Mouse (Mus musculus) granulocyte monocyte progenitor cell, adult 5-6 weeks (primary cell): Measurements from ENCODE around the gene Cacna1f. TPM values are rescaled to one million over a fixed set of nuclear protein-coding genes. Genes with fewer than 3 reads are reported as not detected.

Source experiments
- ATAC-seq: replicated peaks from 2 replicates; pipeline ENCODE4 v1.8.0; 2016; ENCODE audit warnings: mild to moderate bottlenecking, moderate TSS enrichment, inconsistent platforms; ENCODE audit not compliant: poor library complexity, severe bottlenecking
- total RNA-seq, 2 experiments: library from RNA; stranded (forward) in 1 of 2; stranded (reverse) in 1 of 2; fragments of 200-712, 200-1000 nt in 1 of 2; fragments of >200 nt in 1 of 2; fragmentation: Nextera tagmentation in 1 of 2; gene quantifications; 2 replicates each; pipeline ENCODE4 v1.2.3; 2014 to 2017

The Cacna1f gene
- total RNA-seq, 2 experiments from 2014 or later: 0.46 TPM; not detected in 1

- no peak for ATAC-seq
Measured at GRCm38 (mm10) chrX:7672739-7673138, 65.9 kb downstream of the Cacna1f start.

DNA sequence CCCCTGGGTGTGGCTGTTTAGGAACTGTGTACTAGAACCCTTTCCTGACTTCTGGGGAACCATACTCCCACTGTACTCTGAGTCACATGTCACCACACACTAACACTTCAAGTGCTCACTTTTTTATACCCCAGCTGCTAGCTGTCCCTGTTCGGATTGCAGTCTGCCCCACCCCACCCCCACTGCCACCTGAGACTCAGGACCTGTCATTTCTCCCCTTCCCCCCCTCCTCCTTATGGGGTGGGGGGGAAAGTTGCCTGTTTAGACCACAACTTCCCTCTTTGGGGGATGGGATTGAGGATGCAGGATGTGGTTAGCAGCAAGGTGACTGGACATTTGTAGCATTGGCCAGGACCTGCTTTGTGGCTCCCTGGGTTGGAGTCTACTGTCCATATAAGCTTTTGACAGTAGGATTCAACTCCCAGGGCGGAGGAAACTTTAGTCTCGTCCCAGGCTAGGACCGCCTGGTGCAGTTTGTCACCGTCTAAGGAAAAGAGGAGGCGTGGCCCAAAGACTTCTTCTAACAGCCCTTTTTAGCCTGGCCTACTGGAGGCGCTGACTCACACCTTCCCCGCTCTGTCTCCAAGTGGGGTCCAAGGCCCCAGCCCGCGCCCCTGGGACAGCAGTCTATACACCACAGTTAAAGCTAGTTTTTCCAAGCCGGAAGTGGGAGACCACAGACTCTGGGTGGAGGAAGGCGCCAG lies 66.8 kb downstream of the Cacna1f start:
- ATAC-seq: peak; percentile 61

GRCm38 (mm10) chrX:7674284-7675000 lies 67.6 kb downstream of the Cacna1f start:
- ATAC-seq: 0 out of 2 replicates have a peak, but pooled peaks have one; percentile 4

DNA sequence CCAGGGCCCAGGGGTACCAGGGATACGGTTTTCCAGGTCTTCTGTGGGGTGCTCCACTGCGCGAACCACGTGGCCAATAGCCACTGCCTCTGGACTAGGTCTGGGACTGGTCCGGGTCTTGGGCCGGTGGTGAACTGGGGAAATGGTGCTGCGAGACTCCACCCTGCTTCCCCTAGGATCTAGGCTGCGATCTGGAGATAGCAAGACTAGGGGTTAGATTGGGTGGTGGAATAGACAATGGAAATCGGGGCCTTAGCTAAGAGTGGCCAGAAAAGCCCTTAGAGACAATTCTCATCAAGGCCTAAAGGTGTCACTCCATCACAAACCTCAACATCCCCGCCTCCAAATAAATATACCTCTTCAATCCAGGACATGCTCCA lies 68.1 kb downstream of the Cacna1f start:
- no peak for ATAC-seq

DNA sequence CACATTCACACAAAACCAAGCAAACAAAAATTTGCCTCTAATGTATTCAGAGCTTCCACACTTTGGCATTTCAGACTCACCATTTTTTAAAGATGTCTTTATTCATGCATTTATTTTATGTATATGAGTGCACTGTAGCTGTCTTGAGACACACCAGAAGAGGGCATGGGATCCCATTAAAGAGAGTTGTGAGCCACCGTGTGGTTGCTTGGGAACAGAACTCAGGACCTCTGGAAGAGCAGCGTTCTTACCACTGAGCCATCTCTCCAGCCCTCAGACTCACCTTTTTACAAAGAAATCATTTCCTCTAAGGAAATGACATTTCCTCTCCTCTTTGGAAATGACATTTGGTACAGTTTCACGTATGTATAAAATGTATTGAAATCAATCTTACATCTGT lies 72.1 kb downstream of the Cacna1f start:
- ATAC-seq: no peak

- ATAC-seq: peak; percentile 99
Measured at GRCm38 (mm10) chrX:7679405-7680056, 72.6 kb downstream of the Cacna1f start.

DNA sequence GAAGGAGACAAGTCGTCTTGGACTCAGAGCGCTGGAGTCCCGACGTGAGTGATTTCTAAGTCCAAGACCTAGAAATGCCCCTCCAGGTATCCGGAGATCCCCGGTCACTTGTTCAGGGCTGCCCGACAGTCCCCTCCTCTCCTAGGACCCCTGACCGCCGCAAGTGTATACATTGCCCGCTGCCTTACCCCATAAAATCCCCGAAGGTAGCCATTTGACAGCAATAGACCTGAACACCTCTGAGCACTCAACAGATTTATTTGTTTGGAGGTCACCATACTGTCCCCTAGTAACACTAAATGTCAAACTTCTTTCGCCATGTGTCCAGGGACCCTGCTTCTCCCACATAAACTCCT lies 73.2 kb downstream of the Cacna1f start:
- ATAC-seq: no peak

GRCm38 (mm10) chrX:7680864-7681263 lies 74.0 kb downstream of the Cacna1f start, which contains the start of gene Magix:
Magix (minus strand) TSS chrX:7681251.
- ATAC-seq: no peak

Other genes starting within 250 kb of the Cacna1f start
- gene Usp27x, start 231.3 kb upstream of the Cacna1f start, total RNA-seq (2014; fragmentation: Nextera tagmentation): 0.30 and 1.2 TPM in 2 replicates
- gene Usp27x, start 231.3 kb upstream of the Cacna1f start, total RNA-seq (2017): 0.56 and 0.67 TPM in 2 replicates
- not detected in 2 replicates for gene Foxp3, start 33.4 kb upstream of the Cacna1f start, total RNA-seq (2014; fragmentation: Nextera tagmentation)
- not detected in 2 replicates for gene Foxp3, start 33.4 kb upstream of the Cacna1f start, total RNA-seq (2017)
- gene Ppp1r3f, start 32.8 kb upstream of the Cacna1f start, total RNA-seq (2014; fragmentation: Nextera tagmentation): 0.30 and 1.8 TPM in 2 replicates
- 0.26 and 1.6 TPM in 2 replicates for gene Ppp1r3f, start 32.8 kb upstream of the Cacna1f start, total RNA-seq (2017)
- gene Ccdc22, start 1.6 kb upstream of the Cacna1f start, total RNA-seq (2014; fragmentation: Nextera tagmentation): 37.5 and 38.0 TPM in 2 replicates
- gene Ccdc22, start 1.6 kb upstream of the Cacna1f start, total RNA-seq (2017): 41.4 and 45.7 TPM in 2 replicates
- 0.23 and 0.97 TPM in 2 replicates for gene Syp, start 31.4 kb downstream of the Cacna1f start, total RNA-seq (2014; fragmentation: Nextera tagmentation)
- gene Syp, start 31.4 kb downstream of the Cacna1f start, total RNA-seq (2017): 0.13 TPM in 1 of 2 replicates, not detected in the other
- gene Prickle3, start 50.2 kb downstream of the Cacna1f start, total RNA-seq (2014; fragmentation: Nextera tagmentation): 8.4 and 12.5 TPM in 2 replicates
- 2.6 and 2.7 TPM in 2 replicates for gene Prickle3, start 50.2 kb downstream of the Cacna1f start, total RNA-seq (2017)
- gene Plp2, start 64.3 kb downstream of the Cacna1f start, total RNA-seq (2014; fragmentation: Nextera tagmentation): 51.4 and 73.9 TPM in 2 replicates
- gene Plp2, start 64.3 kb downstream of the Cacna1f start, total RNA-seq (2017): 16.0 and 20.9 TPM in 2 replicates
- not detected in 2 replicates for gene Magix, start 74.2 kb downstream of the Cacna1f start, total RNA-seq (2014; fragmentation: Nextera tagmentation)
- 0.17 TPM in 1 of 2 replicates, not detected in the other for gene Magix, start 74.2 kb downstream of the Cacna1f start, total RNA-seq (2017)
- 18.9 and 21.2 TPM in 2 replicates for gene Gpkow, start 90.0 kb downstream of the Cacna1f start, total RNA-seq (2014; fragmentation: Nextera tagmentation)
- gene Gpkow, start 90.0 kb downstream of the Cacna1f start, total RNA-seq (2017): 30.4 and 32.7 TPM in 2 replicates
- 24.1 and 31.2 TPM in 2 replicates for gene Wdr45, start 107.2 kb downstream of the Cacna1f start, total RNA-seq (2014; fragmentation: Nextera tagmentation)
- gene Wdr45, start 107.2 kb downstream of the Cacna1f start, total RNA-seq (2017): 22.5 and 27.6 TPM in 2 replicates
- gene Gm45208, start 115.2 kb downstream of the Cacna1f start, total RNA-seq (2014; fragmentation: Nextera tagmentation): not detected in 2 replicates
- not detected in 2 replicates for gene Gm45208, start 115.2 kb downstream of the Cacna1f start, total RNA-seq (2017)
- gene Praf2, start 121.4 kb downstream of the Cacna1f start, total RNA-seq (2014; fragmentation: Nextera tagmentation): 4.3 and 16.1 TPM in 2 replicates
- 2.8 and 6.2 TPM in 2 replicates for gene Praf2, start 121.4 kb downstream of the Cacna1f start, total RNA-seq (2017)
- not detected in 2 replicates for gene Ccdc120, start 143.8 kb downstream of the Cacna1f start, total RNA-seq (2014; fragmentation: Nextera tagmentation)
- gene Ccdc120, start 143.8 kb downstream of the Cacna1f start, total RNA-seq (2017): 0.04 and 0.21 TPM in 2 replicates
- 17.4 and 27.8 TPM in 2 replicates for gene Tfe3, start 155.5 kb downstream of the Cacna1f start, total RNA-seq (2014; fragmentation: Nextera tagmentation)
- 5.7 and 7.2 TPM in 2 replicates for gene Tfe3, start 155.5 kb downstream of the Cacna1f start, total RNA-seq (2017)
- 43.6 and 52.5 TPM in 2 replicates for gene Gripap1, start 182.7 kb downstream of the Cacna1f start, total RNA-seq (2014; fragmentation: Nextera tagmentation)
- gene Gripap1, start 182.7 kb downstream of the Cacna1f start, total RNA-seq (2017): 59.7 and 78.0 TPM in 2 replicates
- 0.32 and 2.5 TPM in 2 replicates for gene Kcnd1, start 215.2 kb downstream of the Cacna1f start, total RNA-seq (2014; fragmentation: Nextera tagmentation)
- gene Kcnd1, start 215.2 kb downstream of the Cacna1f start, total RNA-seq (2017): 0.31 TPM in 1 of 2 replicates, not detected in the other
- 44.0 and 47.5 TPM in 2 replicates for gene Otud5, start 234.3 kb downstream of the Cacna1f start, total RNA-seq (2014; fragmentation: Nextera tagmentation)
- 56.4 and 57.4 TPM in 2 replicates for gene Otud5, start 234.3 kb downstream of the Cacna1f start, total RNA-seq (2017)